Mouse (Mus musculus) midbrain, postnatal 0 days (tissue): Measurements from ENCODE around the gene 3110082J24Rik. TPM values are rescaled to one million over a fixed set of nuclear protein-coding genes. Genes with fewer than 3 reads are reported as not detected.

ENCODE experiments used
- ATAC-seq: fragments of 200-750 bp; cut with Nextera tagmentation; 2 replicates; pipeline ENCODE4 v1.8.0; 2017; ENCODE audit warnings: moderate number of reproducible peaks, mild to moderate bottlenecking, moderate TSS enrichment, moderate library complexity; ENCODE audit not compliant: low FRiP score
- DNase-seq: peaks from one replicate; pipeline ENCODE4 v3.0.0-alpha.2; 2015; ENCODE audit warnings: low spot score
- H3K27ac ChIP-seq: fragments of 300-500 bp; sonication (generic); 2 replicates; pipeline ENCODE4 v1.5.1; 2014; ENCODE audit warnings: low read depth, mild to moderate bottlenecking, low read length, mixed read lengths
- H3K27me3 ChIP-seq: fragments of 300-500 bp; sonication (generic); 2 replicates; pipeline ENCODE4 v1.6.1; 2014; ENCODE audit warnings: low read length, control low read depth, mixed read lengths; ENCODE audit not compliant: insufficient read depth
- H3K36me3 ChIP-seq: fragments of 300-500 bp; sonication (generic); 2 replicates; pipeline ENCODE4 v1.6.1; 2014; ENCODE audit warnings: low read length, control low read depth, mixed read lengths; ENCODE audit not compliant: insufficient read depth
- H3K4me1 ChIP-seq: fragments of 300-500 bp; sonication (generic); 2 replicates; pipeline ENCODE4 v1.6.1; 2014; ENCODE audit warnings: mild to moderate bottlenecking, control low read depth, antibody characterized with exemption, low read length, mixed read lengths; ENCODE audit not compliant: insufficient read depth
- H3K4me2 ChIP-seq: fragments of 300-500 bp; sonication (generic); 2 replicates; pipeline ENCODE4 v1.6.1; 2014; ENCODE audit warnings: low read depth, mild to moderate bottlenecking, low read length, mixed read lengths; ENCODE audit not compliant: poor library complexity, severe bottlenecking
- H3K4me3 ChIP-seq: fragments of 300-500 bp; sonication (generic); 2 replicates; pipeline ENCODE4 v1.5.1; 2014; ENCODE audit warnings: low read depth, mild to moderate bottlenecking, low read length, moderate library complexity
- H3K9ac ChIP-seq: fragments of 300-500 bp; sonication (generic); replicated peaks from 2 replicates; pipeline ENCODE4 v1.6.1; 2014; ENCODE audit warnings: mild to moderate bottlenecking, low read length, moderate library complexity, mixed read lengths; ENCODE audit not compliant: poor library complexity, severe bottlenecking
- H3K9me3 ChIP-seq: fragments of 300-500 bp; sonication (generic); 2 replicates; pipeline ENCODE4 v1.6.1; 2016; ENCODE audit warnings: low read length, control low read depth
- CTCF ChIP-seq: IDR thresholded peaks from 2 replicates; pipeline ENCODE4 v1.5.1; 2016; ENCODE audit warnings: antibody characterized with exemption, mild to moderate bottlenecking
- WGBS: fragments of 180-500 bp; shearing (Covaris S2); extraction: QIAGEN DNeasy Blood & Tissue Kit; methylation state at CpG from one replicate; pipeline ENCODE4 v1.1.7; 2014; 5-methylcytosine and 5-hydroxymethylcytosine counted together
- polyA plus RNA-seq: library from polyadenylated mRNA; unstranded; fragments of >200 nt; fragmentation: Nextera tagmentation; extraction: Ambion mirVana; gene quantifications from 2 replicates; pipeline ENCODE4 v1.2.1, GENCODE M21; 2015
- total RNA-seq: library from RNA; depleted of rRNA; stranded (reverse); fragments of >200 nt; gene quantifications from 2 replicates; pipeline ENCODE4 v1.2.3, GENCODE M21; 2014; rRNA removed

The 3110082J24Rik gene
- total and polyA plus RNA-seq, 2 experiments from 2014 or later: 2.6 to 4.3 TPM

DNA sequence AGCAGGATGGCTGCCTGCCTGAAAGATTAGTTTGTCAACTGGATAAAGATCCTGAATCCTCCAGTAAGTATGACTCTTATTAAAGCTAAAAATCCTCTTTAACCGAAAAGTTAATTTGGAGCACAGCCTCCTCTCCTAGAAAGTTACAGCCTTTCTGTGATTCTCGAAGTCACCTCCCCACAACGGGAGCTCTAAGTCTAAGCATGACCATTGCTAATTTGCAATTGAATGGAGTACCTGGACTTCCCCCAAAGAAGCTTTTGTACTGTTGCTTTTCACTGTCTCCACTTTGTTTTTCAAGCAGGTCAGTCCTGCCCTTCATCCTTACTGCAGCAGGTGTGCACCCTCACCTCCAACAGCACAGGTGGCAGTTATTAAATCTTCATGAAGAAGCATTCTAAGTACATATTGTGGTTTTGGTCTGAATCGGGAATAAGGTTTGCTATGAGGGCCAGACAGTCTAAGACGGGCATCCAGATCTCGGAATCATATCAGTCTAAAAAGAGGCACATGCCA lies 47.6 kb downstream of the 3110082J24Rik start:
- H3K27me3 ChIP-seq: no peaks in the 10 kb centered on the region
- H3K4me3 ChIP-seq: no peak overlapping the region
- H3K4me2 ChIP-seq: no peak overlapping the region
- H3K4me1 ChIP-seq: no peaks in the 10 kb centered on the region
- H3K36me3 ChIP-seq: peaks cover 4% of the 10 kb centered on the region; the same call in 1 of the 2 replicates
- no peaks in the 10 kb centered on the region for H3K9me3 ChIP-seq
- WGBS: 44% methylated on average over 6 of the region's 6 CpGs
- TF ChIP-seq CTCF: no peak
- ATAC-seq (no peak), DNase-seq (no peak)
- H3K9ac ChIP-seq: no peak overlapping the region
- no peak overlapping the region for H3K27ac ChIP-seq

Other genes with a start within 250 kb of the 3110082J24Rik start
- gene Il6, start 93.0 kb downstream of the 3110082J24Rik start, total RNA-seq: 0.38 TPM in 1 of 2 replicates, not detected in the other
- gene Il6, start 93.0 kb downstream of the 3110082J24Rik start, polyA plus RNA-seq: not detected in 2 replicates
- 9.1 and 11.3 TPM in 2 replicates for gene Tyms, start 32.5 kb downstream of the 3110082J24Rik start, total RNA-seq
- gene Tyms, start 32.5 kb downstream of the 3110082J24Rik start, polyA plus RNA-seq: 17.8 and 21.2 TPM in 2 replicates
- gene Garem2, start 925 bp downstream of the 3110082J24Rik start, total RNA-seq: 18.1 and 20.6 TPM in 2 replicates
- 8.9 and 9.9 TPM in 2 replicates for gene Garem2, start 925 bp downstream of the 3110082J24Rik start, polyA plus RNA-seq
- gene Hadha, start 49.1 kb upstream of the 3110082J24Rik start, total RNA-seq: 42.3 and 54.1 TPM in 2 replicates
- 58.7 and 59.8 TPM in 2 replicates for gene Hadha, start 49.1 kb upstream of the 3110082J24Rik start, polyA plus RNA-seq
- 49.9 and 56.8 TPM in 2 replicates for gene Hadhb, start 49.2 kb upstream of the 3110082J24Rik start, total RNA-seq
- 41.1 and 47.0 TPM in 2 replicates for gene Hadhb, start 49.2 kb upstream of the 3110082J24Rik start, polyA plus RNA-seq
- gene Adgrf3, start 99.6 kb upstream of the 3110082J24Rik start, total RNA-seq: 0.14 TPM in 1 of 2 replicates, not detected in the other
- gene Adgrf3, start 99.6 kb upstream of the 3110082J24Rik start, polyA plus RNA-seq: not detected in 2 replicates
- gene Selenoi, start 126.5 kb upstream of the 3110082J24Rik start, total RNA-seq: 99.1 and 113 TPM in 2 replicates
- 24.3 and 26.8 TPM in 2 replicates for gene Selenoi, start 126.5 kb upstream of the 3110082J24Rik start, polyA plus RNA-seq
- 5.9 and 7.6 TPM in 2 replicates for gene Drc1, start 175.3 kb upstream of the 3110082J24Rik start, total RNA-seq
- 10.2 and 11.2 TPM in 2 replicates for gene Drc1, start 175.3 kb upstream of the 3110082J24Rik start, polyA plus RNA-seq